Mouse (Mus musculus): ENCODE data around the gene Aldh1b1. TPM values are rescaled to one million over a fixed set of nuclear protein-coding genes. Genes with fewer than 3 reads are reported as not detected.

The Aldh1b1 gene
- polyA plus RNA-seq, 1 experiment from 2014 or later, result 3.8 TPM

GRCm38 (mm10) chr4:45829907-45830759 lies 31.3 kb downstream of the Aldh1b1 start:
- Histone ChIP-seq H3K4me1 (peaks cover 11% of the 10 kb centered on the region), H3K9ac (no peak overlapping the region), H3K4me2 (replicated peaks) (no peak overlapping the region), H3K36me3 (no peaks in the 10 kb centered on the region), H3K9me3 (no peaks in the 10 kb centered on the region), H3K27me3 (peaks cover 59% of the 10 kb centered on the region), H3K27ac (no peak overlapping the region), H3K4me3 (no peak overlapping the region)
- ATAC-seq (ENCODE audit: insufficient number of reproducible peaks, insufficient read depth, low FRiP score, low TSS enrichment), result no peak
- WGBS, result 57% methylated on average over 13 of the region's 13 CpGs

- Histone ChIP-seq H3K4me2 (replicated peaks) (no peak overlapping the region), H3K4me3 (no peak overlapping the region), H3K36me3 (no peaks in the 10 kb centered on the region), H3K4me1 (0 out of 2 replicates have a peak, but pooled peaks cover 3% of the 10 kb centered on the region), H3K27me3 (peaks cover 40% of the 10 kb centered on the region), H3K9me3 (no peaks in the 10 kb centered on the region), H3K27ac (no peak overlapping the region), H3K9ac (no peak overlapping the region)
- WGBS, result 91% methylated on average over 7 of the region's 7 CpGs
- ATAC-seq (ENCODE audit: insufficient number of reproducible peaks, insufficient read depth, low FRiP score, low TSS enrichment), result no peak
Observed at GRCm38 (mm10) chr4:45831996-45832395, 33.2 kb downstream of the Aldh1b1 start.

- 41% methylated on average over 5 of the region's 5 CpGs for WGBS
- H3K36me3 ChIP-seq, result no peaks in the 10 kb centered on the region
- H3K9me3 ChIP-seq, result no peaks in the 10 kb centered on the region
- no peak overlapping the region for H3K4me3 ChIP-seq
- no peak overlapping the region for H3K27ac ChIP-seq
- no peak for ATAC-seq (ENCODE audit: insufficient number of reproducible peaks, insufficient read depth, low FRiP score, low TSS enrichment)
- 0 out of 2 replicates have a peak, but pooled peaks cover 3% of the 10 kb centered on the region for H3K4me1 ChIP-seq
- no peak overlapping the region for H3K4me2 ChIP-seq (replicated peaks)
- H3K27me3 ChIP-seq, result peaks cover 25% of the 10 kb centered on the region
- H3K9ac ChIP-seq, result no peak overlapping the region
Observed at GRCm38 (mm10) chr4:45833461-45833860, 34.6 kb downstream of the Aldh1b1 start.

GRCm38 (mm10) chr4:45844355-45844754 lies 45.5 kb downstream of the Aldh1b1 start:
- Histone ChIP-seq H3K4me2 (replicated peaks) (no peak overlapping the region), H3K36me3 (no peaks in the 10 kb centered on the region), H3K4me1 (no peaks in the 10 kb centered on the region), H3K27ac (no peak overlapping the region), H3K9me3 (no peaks in the 10 kb centered on the region), H3K9ac (no peak overlapping the region), H3K4me3 (no peak overlapping the region), H3K27me3 (peaks cover 5% of the 10 kb centered on the region; the same call in 1 of the 2 replicates)
- WGBS, result 46% methylated on average over 14 of the region's 14 CpGs
- ATAC-seq (ENCODE audit: insufficient number of reproducible peaks, insufficient read depth, low FRiP score, low TSS enrichment), result no peak

- Histone ChIP-seq H3K9ac (no peak overlapping the region), H3K9me3 (no peaks in the 10 kb centered on the region), H3K4me2 (replicated peaks) (no peak overlapping the region), H3K27ac (no peak overlapping the region), H3K4me1 (no peaks in the 10 kb centered on the region), H3K4me3 (no peak overlapping the region), H3K27me3 (peaks cover 10% of the 10 kb centered on the region; the same call in 1 of the 2 replicates), H3K36me3 (no peaks in the 10 kb centered on the region)
- 90% methylated on average over 2 of the region's 2 CpGs for WGBS
- no peak for ATAC-seq (ENCODE audit: insufficient number of reproducible peaks, insufficient read depth, low FRiP score, low TSS enrichment)
Observed at GRCm38 (mm10) chr4:45846263-45846662, 47.4 kb downstream of the Aldh1b1 start.

- no peak for ATAC-seq (ENCODE audit: insufficient number of reproducible peaks, insufficient read depth, low FRiP score, low TSS enrichment)
- Histone ChIP-seq H3K27me3 (peaks cover 10% of the 10 kb centered on the region; the same call in 1 of the 2 replicates), H3K9me3 (no peaks in the 10 kb centered on the region), H3K4me1 (no peaks in the 10 kb centered on the region), H3K4me2 (replicated peaks) (no peak within 1 kb of the TSS), H3K36me3 (no peaks in the 10 kb centered on the region), H3K27ac (no peak within 1 kb of the TSS), H3K9ac (no peak within 1 kb of the TSS), H3K4me3 (no peak within 1 kb of the TSS)
- 74% methylated on average over 10 of the region's 10 CpGs for WGBS
Observed at GRCm38 (mm10) chr4:45848109-45848824, 49.4 kb downstream of the Aldh1b1 start, which contains the start of gene Stra6l. Stra6l (plus strand) TSS chr4:45848664.

- Histone ChIP-seq H3K27me3 (peaks cover 10% of the 10 kb centered on the region; the same call in 1 of the 2 replicates), H3K4me2 (replicated peaks) (no peak overlapping the region), H3K9ac (no peak overlapping the region), H3K36me3 (no peaks in the 10 kb centered on the region), H3K4me3 (no peak overlapping the region), H3K27ac (no peak overlapping the region), H3K4me1 (no peaks in the 10 kb centered on the region), H3K9me3 (no peaks in the 10 kb centered on the region)
- WGBS, result 49% methylated on average over 10 of the region's 10 CpGs
- ATAC-seq (ENCODE audit: insufficient number of reproducible peaks, insufficient read depth, low FRiP score, low TSS enrichment), result no peak
Observed at GRCm38 (mm10) chr4:45848825-45849156, 50.0 kb downstream of the Aldh1b1 start.

GRCm38 (mm10) chr4:45849419-45849818 lies 50.6 kb downstream of the Aldh1b1 start:
- WGBS, result 72% methylated on average over 1 of the region's 1 CpGs
- no peak for ATAC-seq (ENCODE audit: insufficient number of reproducible peaks, insufficient read depth, low FRiP score, low TSS enrichment)
- Histone ChIP-seq H3K36me3 (no peaks in the 10 kb centered on the region), H3K27ac (no peak overlapping the region), H3K9ac (no peak overlapping the region), H3K27me3 (peaks cover 10% of the 10 kb centered on the region; the same call in 1 of the 2 replicates), H3K4me2 (replicated peaks) (no peak overlapping the region), H3K4me3 (no peak overlapping the region), H3K4me1 (no peaks in the 10 kb centered on the region), H3K9me3 (no peaks in the 10 kb centered on the region)

- Histone ChIP-seq H3K4me2 (replicated peaks) (no peak overlapping the region), H3K27me3 (peaks cover 10% of the 10 kb centered on the region; the same call in 1 of the 2 replicates), H3K36me3 (no peaks in the 10 kb centered on the region), H3K9me3 (no peaks in the 10 kb centered on the region), H3K4me1 (no peaks in the 10 kb centered on the region), H3K9ac (no peak overlapping the region), H3K27ac (no peak overlapping the region), H3K4me3 (no peak overlapping the region)
- WGBS, result 37% methylated on average over 3 of the region's 3 CpGs
- no peak for ATAC-seq (ENCODE audit: insufficient number of reproducible peaks, insufficient read depth, low FRiP score, low TSS enrichment)
Observed at GRCm38 (mm10) chr4:45851640-45852051, 52.8 kb downstream of the Aldh1b1 start.

- H3K27ac ChIP-seq, result no peak overlapping the region
- H3K4me2 ChIP-seq (replicated peaks), result no peak overlapping the region
- H3K9ac ChIP-seq, result no peak overlapping the region
- WGBS, result 72% methylated on average over 15 of the region's 15 CpGs
- no peak for ATAC-seq (ENCODE audit: insufficient number of reproducible peaks, insufficient read depth, low FRiP score, low TSS enrichment)
- H3K4me3 ChIP-seq, result no peak overlapping the region
- H3K27me3 ChIP-seq, result 0 out of 2 replicates have a peak, but pooled peaks cover 5% of the 10 kb centered on the region
- H3K9me3 ChIP-seq, result no peaks in the 10 kb centered on the region
- no peaks in the 10 kb centered on the region for H3K36me3 ChIP-seq
- no peaks in the 10 kb centered on the region for H3K4me1 ChIP-seq
Observed at GRCm38 (mm10) chr4:45853496-45854246, 54.8 kb downstream of the Aldh1b1 start.

Data from embryonic facial prominence, embryonic 12.5 days (tissue).